Comparison of ENCODE assay signal across 8 mouse cellular contexts in genomic region chr9:112454706-112455105, GRCm38 (mm10).
A peak's percentile ranks its signal among the peaks of the same experiment; 100 is the strongest.
DNase-seq lines count a peak whose midpoint lies in the region; ATAC-seq and TF ChIP-seq lines count a peak whose summit lies in the region.

No protein-coding gene starts in this region.

- no peaks in the 10 kb centered on the region for H3K9me3 ChIP-seq in kidney, embryonic 15.5 days (replicated peaks)
- H3K9me3 ChIP-seq in forebrain, embryonic 16.5 days (ENCODE audit: control insufficient read depth, low read length): no peaks in the 10 kb centered on the region

- DNase-seq in kidney, adult 18-20 months: peak; percentile 48
- peak; percentile 92 for DNase-seq in layer of hippocampus, adult 9-11 months
- DNase-seq in retina, postnatal 1 day: peak; percentile 17
- no peak for DNase-seq in lung, adult 2 months
- no peak for DNase-seq in yolk sac, embryonic 10.5 days (ENCODE audit: low spot score)
- DNase-seq in lung, postnatal 4 days: no peak

- no peak for TF ChIP-seq POLR2A in lung, adult 2 months (IDR thresholded peaks at IDR 0.05; ENCODE audit: borderline replicate concordance, extremely low read depth, low read depth, low read length)

- no peaks in the 10 kb centered on the region for H3K27me3 ChIP-seq in kidney, embryonic 15.5 days
- no peaks in the 10 kb centered on the region for H3K27me3 ChIP-seq in forebrain, embryonic 16.5 days (replicated peaks; ENCODE audit: control insufficient read depth, insufficient read depth, low read length)

- TF ChIP-seq CTCF in lung, adult 2 months (IDR thresholded peaks at IDR 0.05; ENCODE audit: insufficient read depth, low read length): no peak

- no peak overlapping the region for H3K27ac ChIP-seq in kidney, embryonic 15.5 days
- peak overlapping the region; percentile 87 for H3K27ac ChIP-seq in forebrain, embryonic 16.5 days (ENCODE audit: low read length)

- no peak for ATAC-seq in kidney, embryonic 15.5 days (replicated peaks; ENCODE audit: low FRiP score)
- ATAC-seq in forebrain, embryonic 16.5 days: peak; percentile 92

- no peaks in the 10 kb centered on the region for H3K36me3 ChIP-seq in kidney, embryonic 15.5 days
- no peaks in the 10 kb centered on the region for H3K36me3 ChIP-seq in forebrain, embryonic 16.5 days (ENCODE audit: control insufficient read depth, insufficient read depth)

- H3K4me2 ChIP-seq in kidney, embryonic 15.5 days: no peak overlapping the region
- no peak overlapping the region for H3K4me2 ChIP-seq in forebrain, embryonic 16.5 days (ENCODE audit: low read length)

- 59% methylated on average over 6 of the region's 6 CpGs for WGBS in kidney, embryonic 15.5 days
- 40% methylated on average over 6 of the region's 6 CpGs for whole genome bisulfite sequencing in forebrain, embryonic 16.5 days
- WGBS in lung, adult 2 months: 61% methylated on average over 6 of the region's 6 CpGs

- H3K4me1 ChIP-seq in kidney, embryonic 15.5 days: no peaks in the 10 kb centered on the region
- peaks cover 13% of the 10 kb centered on the region for H3K4me1 ChIP-seq in forebrain, embryonic 16.5 days (replicated peaks; ENCODE audit: control insufficient read depth, insufficient read depth, low read length)
- no peaks in the 10 kb centered on the region for H3K4me1 ChIP-seq in lung, adult 2 months (ENCODE audit: control insufficient read depth, insufficient read depth, low read length)

- H3K4me3 ChIP-seq in kidney, embryonic 15.5 days (replicated peaks): no peak overlapping the region
- no peak overlapping the region for H3K4me3 ChIP-seq in forebrain, embryonic 16.5 days (replicated peaks; ENCODE audit: low read length)
- H3K4me3 ChIP-seq in lung, adult 2 months (replicated peaks; ENCODE audit: extremely low read depth, low read depth, low read length): no peak overlapping the region

- no peak overlapping the region for H3K9ac ChIP-seq in kidney, embryonic 15.5 days
- H3K9ac ChIP-seq in forebrain, embryonic 16.5 days (replicated peaks; ENCODE audit: low read depth, low read length): no peak overlapping the region

Comparison
In these comparisons a context has a peak if more than half of its experiments do, and no peak if none do; other contexts are left out.
1. DNase-seq: peak in kidney, adult 18-20 months (single experiment), layer of hippocampus, adult 9-11 months (single experiment) and retina, postnatal 1 day (single experiment); none in lung, adult 2 months (single experiment), yolk sac, embryonic 10.5 days (single experiment) and lung, postnatal 4 days (0 of 2).